12 mouse cellular contexts compared by ENCODE assay signal in the genomic region with DNA sequence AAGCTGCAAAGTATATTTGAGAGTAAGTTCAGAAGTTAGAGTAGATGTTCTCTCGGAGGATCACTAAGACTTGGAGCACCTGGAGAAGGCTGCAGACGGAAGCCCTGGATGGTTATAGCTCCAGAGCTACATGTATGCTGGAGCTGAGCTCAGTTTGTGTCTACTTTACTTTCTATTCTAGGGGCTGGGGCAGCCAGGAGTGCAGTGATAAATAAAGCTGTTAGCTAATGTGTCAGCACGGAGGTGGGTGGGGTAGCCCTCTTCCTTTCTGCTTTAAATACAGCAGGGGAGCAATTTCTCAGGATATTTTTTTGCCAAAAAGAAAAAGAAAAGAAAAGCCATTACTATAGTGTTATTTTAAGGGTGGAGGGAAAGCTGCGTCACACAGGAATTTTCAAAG.
DNase-seq lines count a peak whose midpoint lies in the region; ATAC-seq and TF ChIP-seq lines count a peak whose summit lies in the region.
"Had no signal": no experiment of that assay in that cellular context is flagged by ENCODE, and none has a peak within 500 bp of the region (broad histone marks: within the 10 kb centered on the region; RNA-seq: fewer than 3 reads in every experiment).

No protein-coding gene starts in this region.

- peaks cover 14% of the 10 kb centered on the region; the same call in 1 of the 2 replicates for H3K4me1 ChIP-seq in stomach, embryonic 15.5 days
- H3K4me1 ChIP-seq in stomach, postnatal 0 days (replicated peaks; ENCODE audit: control insufficient read depth, insufficient read depth): no peaks in the 10 kb centered on the region
- peaks cover 10% of the 10 kb centered on the region; the same call in 1 of the 2 replicates for H3K4me1 ChIP-seq in hindbrain, embryonic 14.5 days (replicated peaks; ENCODE audit: control insufficient read depth, insufficient read depth, low read length)

- H3K27ac ChIP-seq in stomach, embryonic 15.5 days: peak overlapping the region; percentile 36; the same call in 1 of the 2 replicates
- no peak overlapping the region for H3K27ac ChIP-seq in stomach, postnatal 0 days (replicated peaks)
- H3K27ac ChIP-seq in hindbrain, embryonic 14.5 days: no peak overlapping the region
- H3K27ac ChIP-seq: forebrain, embryonic 12.5 days; layer of hippocampus, adult 2 months; limb, embryonic 13.5 days had no signal

- no peaks in the 10 kb centered on the region for H3K36me3 ChIP-seq in stomach, embryonic 15.5 days
- H3K36me3 ChIP-seq in stomach, postnatal 0 days (ENCODE audit: control insufficient read depth, insufficient read depth, low read length): no peaks in the 10 kb centered on the region
- no peaks in the 10 kb centered on the region for H3K36me3 ChIP-seq in hindbrain, embryonic 14.5 days (replicated peaks; ENCODE audit: control insufficient read depth, insufficient read depth)

- no peak overlapping the region for H3K4me3 ChIP-seq in stomach, embryonic 15.5 days (replicated peaks)
- H3K4me3 ChIP-seq in stomach, postnatal 0 days (ENCODE audit: low read depth, low read length): no peak overlapping the region
- no peak overlapping the region for H3K4me3 ChIP-seq in hindbrain, embryonic 14.5 days (replicated peaks; ENCODE audit: low read length)
- H3K4me3 ChIP-seq: forebrain, embryonic 12.5 days; layer of hippocampus, adult 2 months; limb, embryonic 13.5 days had no signal

- no peaks in the 10 kb centered on the region for H3K9me3 ChIP-seq in stomach, embryonic 15.5 days
- no peaks in the 10 kb centered on the region for H3K9me3 ChIP-seq in stomach, postnatal 0 days (ENCODE audit: control insufficient read depth, low read length)
- no peaks in the 10 kb centered on the region for H3K9me3 ChIP-seq in hindbrain, embryonic 14.5 days (ENCODE audit: control insufficient read depth, low read length)
- H3K9me3 ChIP-seq: forebrain, embryonic 12.5 days had no signal

- TF ChIP-seq CTCF in stomach, postnatal 0 days (IDR thresholded peaks at IDR 0.05; ENCODE audit: low read depth): no peak

- intact Hi-C loops in heart, postnatal 36 days (cut with DNase I): loop anchor here (1.0 to 5.0 kb wide), 4 partner anchors 48 to 279 kb away; no protein-coding TSS in a partner anchor

- H3K9ac ChIP-seq in stomach, embryonic 15.5 days: no peak overlapping the region
- H3K9ac ChIP-seq in stomach, postnatal 0 days (ENCODE audit: low read length): no peak overlapping the region
- no peak overlapping the region for H3K9ac ChIP-seq in hindbrain, embryonic 14.5 days
- H3K9ac ChIP-seq: forebrain, embryonic 12.5 days; limb, embryonic 13.5 days had no signal

- no peaks in the 10 kb centered on the region for H3K27me3 ChIP-seq in stomach, embryonic 15.5 days (replicated peaks)
- no peaks in the 10 kb centered on the region for H3K27me3 ChIP-seq in stomach, postnatal 0 days (ENCODE audit: control insufficient read depth, insufficient read depth, low read length)
- no peaks in the 10 kb centered on the region for H3K27me3 ChIP-seq in hindbrain, embryonic 14.5 days (ENCODE audit: control insufficient read depth, insufficient read depth, low read length)
- H3K27me3 ChIP-seq: forebrain, embryonic 12.5 days; limb, embryonic 13.5 days had no signal

- no peak for ATAC-seq in stomach, embryonic 15.5 days (ENCODE audit: insufficient read depth, low FRiP score, low read depth)
- ATAC-seq in stomach, postnatal 0 days (ENCODE audit: low FRiP score, low TSS enrichment): no peak
- ATAC-seq in hindbrain, embryonic 14.5 days (ENCODE audit: low FRiP score): no peak

- no peak for TF ChIP-seq EP300 in stomach, postnatal 0 days (optimal IDR thresholded peaks at IDR 0.05)

- H3K4me2 ChIP-seq in stomach, embryonic 15.5 days: no peak overlapping the region
- no peak overlapping the region for H3K4me2 ChIP-seq in stomach, postnatal 0 days (replicated peaks; ENCODE audit: low read depth)
- no peak overlapping the region for H3K4me2 ChIP-seq in hindbrain, embryonic 14.5 days (replicated peaks)
- H3K4me2 ChIP-seq: forebrain, embryonic 12.5 days; limb, embryonic 13.5 days had no signal

- WGBS in stomach, embryonic 15.5 days: 34% methylated on average over 4 of the region's 4 CpGs
- WGBS in stomach, postnatal 0 days: 40% methylated on average over 4 of the region's 4 CpGs
- WGBS in hindbrain, embryonic 14.5 days: 72% methylated on average over 4 of the region's 4 CpGs

- peak; percentile 29 to 53 for DNase-seq in heart, adult 18-20 months
- no peak for DNase-seq in heart, postnatal 36 days
- no peak for DNase-seq in stomach, postnatal 0 days (ENCODE audit: low spot score)
- peak; percentile 48 to 62 for DNase-seq in kidney, postnatal 25 days
- DNase-seq in cerebellum, adult 9-10 months: no peak
- no peak for DNase-seq in hindbrain, embryonic 14.5 days (ENCODE audit: low spot score)
- DNase-seq in cerebellum, adult 11-12 months: no peak
- DNase-seq: midbrain, embryonic 14.5 days had no signal

Comparison
In these comparisons a context has a peak if more than half of its experiments do, and no peak if none do; other contexts are left out.
1. DNase-seq: peak in heart, adult 18-20 months (2 of 2) and kidney, postnatal 25 days (2 of 2); none in heart, postnatal 36 days (0 of 2), stomach, postnatal 0 days (single experiment), cerebellum, adult 9-10 months (single experiment), hindbrain, embryonic 14.5 days (single experiment) and cerebellum, adult 11-12 months (single experiment).